Mouse (Mus musculus) liver, adult 2 months (tissue): ENCODE results near the gene Nfya.

Experiments
- CTCF ChIP-seq: fragments of 200-500 bp; IDR thresholded peaks from 2 replicates; pipeline ENCODE4 v1.5.1; 2011; ENCODE audit warnings: low read depth, low read length, control low read depth
- POLR2A ChIP-seq: fragments of 200-500 bp; IDR thresholded peaks from 2 replicates; pipeline ENCODE4 v1.6.1; 2011; ENCODE audit warnings: low read length, control low read depth; ENCODE audit not compliant: insufficient read depth; ENCODE audit errors: extremely low read depth

DNA sequence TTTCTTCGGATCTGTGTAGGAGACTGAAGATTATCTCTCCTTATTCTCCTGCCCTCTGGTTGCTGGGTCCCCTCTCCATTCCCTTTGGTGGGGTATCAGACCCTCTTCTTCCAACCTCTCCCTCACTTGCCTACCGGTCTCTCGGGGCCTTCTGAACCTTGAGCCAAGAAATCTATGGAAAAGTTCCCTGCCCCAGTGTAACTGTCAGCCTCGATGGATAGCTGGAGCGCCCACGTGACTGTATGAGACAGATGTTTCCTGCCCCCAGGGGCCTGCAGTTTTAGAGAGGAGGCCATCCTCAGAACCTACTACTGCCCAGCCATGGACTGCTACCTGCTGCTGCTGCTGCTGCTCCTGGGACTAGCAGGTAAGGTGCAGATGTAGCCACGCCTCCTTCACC lies 50.1 kb downstream of the Nfya start, which contains the start of gene Treml1:
- TF ChIP-seq CTCF, result no peak
- TF ChIP-seq POLR2A, result no peak
